Mouse (Mus musculus): ENCODE measurements around the gene Adamts1.

DNA sequence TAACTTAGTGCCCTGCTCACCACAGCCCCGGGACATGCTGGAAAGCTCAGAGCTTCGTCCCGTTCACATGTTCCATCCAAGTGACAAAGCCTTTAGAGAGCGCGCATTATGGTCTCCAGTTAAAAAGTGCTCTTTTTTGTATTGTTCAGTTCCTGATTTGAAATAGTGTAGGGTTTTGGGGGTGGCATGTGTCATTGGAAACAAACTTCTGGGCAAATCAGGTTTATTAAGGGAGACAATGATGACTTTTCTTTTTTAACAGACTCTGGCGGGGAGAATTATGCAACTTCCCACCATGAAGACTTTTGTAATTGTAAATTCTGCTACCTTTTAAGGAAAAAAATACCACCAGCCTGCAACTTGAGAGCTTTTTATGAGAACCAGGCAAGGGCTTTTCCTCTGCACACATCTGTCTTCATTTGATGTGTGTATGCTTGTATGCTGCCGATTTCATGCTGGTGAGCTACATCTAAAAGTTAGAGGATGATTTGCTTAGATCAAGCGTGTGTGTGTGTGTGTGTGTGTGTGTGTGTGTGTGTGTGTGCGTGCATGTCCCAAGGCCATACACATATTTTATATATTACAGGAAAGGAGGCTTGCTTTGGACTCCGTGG, 40.8 kb downstream of the Adamts1 start:
- TF ChIP-seq CTCF (IDR thresholded peaks at IDR 0.05; ENCODE audit: borderline replicate concordance, insufficient read depth, low read depth, low read length) (no peak), POLR2A (IDR thresholded peaks at IDR 0.05; ENCODE audit: borderline replicate concordance, insufficient read depth, low read length) (no peak)
